Mouse (Mus musculus) WW6 (cell line): ENCODE data around the gene Agxt.

Experiments
- DNase-seq: peaks from one replicate; pipeline ENCODE4 v3.0.0-alpha.2; 2013; ENCODE audit warnings: low read depth, low spot score

Gene Agxt

DNA sequence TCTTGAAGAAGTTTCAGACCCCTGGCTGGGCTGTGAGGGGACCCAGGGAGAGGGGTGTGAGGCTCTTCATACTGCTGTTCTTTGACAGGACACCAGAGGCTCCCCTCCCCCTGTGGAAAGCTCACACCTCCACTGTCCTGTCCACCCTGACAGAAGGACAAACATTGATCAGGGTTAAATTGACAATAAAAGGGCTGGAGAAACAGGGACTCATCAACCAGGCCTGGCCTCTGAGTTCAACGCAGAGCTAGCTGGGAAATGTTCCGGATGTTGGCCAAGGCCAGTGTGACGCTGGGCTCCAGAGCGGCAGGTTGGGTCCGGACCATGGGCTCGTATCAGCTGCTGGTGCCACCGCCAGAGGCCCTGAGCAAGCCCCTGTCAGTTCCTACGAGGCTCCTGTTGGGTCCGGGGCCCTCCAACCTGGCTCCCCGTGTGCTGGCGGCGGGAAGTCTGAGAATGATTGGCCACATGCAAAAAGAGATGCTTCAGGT is at the start of gene Agxt:
Gene Agxt, plus strand, starts transcription at position 205 of the 491 bp plus-strand sequence.
- no peak for DNase-seq

DNA sequence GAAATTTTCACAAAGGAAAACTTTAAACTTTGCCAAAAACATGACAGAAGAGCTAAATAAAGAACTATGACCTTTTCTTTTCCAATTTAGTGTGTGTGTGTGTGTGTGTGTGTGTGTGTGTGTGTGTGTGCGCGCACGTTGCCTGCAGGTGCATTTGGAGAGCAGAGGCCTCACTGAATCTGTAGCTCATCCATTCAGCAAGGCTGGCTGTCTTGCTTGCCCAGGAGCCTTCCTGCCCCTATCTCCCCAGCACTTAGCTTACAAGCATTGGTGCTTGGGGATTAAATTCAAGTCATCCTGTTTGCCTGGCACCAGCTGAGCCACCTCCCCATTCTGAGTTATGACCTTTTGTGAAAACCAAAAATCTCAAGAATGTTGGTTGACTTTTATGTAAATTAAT is 42.5 kb upstream of the Agxt start:
- no peak for DNase-seq

- DNase-seq = no peak
Measured at GRCm38 (mm10) chr1:93098956-93099355, 36.1 kb upstream of the Agxt start.

- DNase-seq = no peak
Measured at GRCm38 (mm10) chr1:93100243-93100575, 34.8 kb upstream of the Agxt start.

GRCm38 (mm10) chr1:93100576-93101491 is 34.2 kb upstream of the Agxt start:
- no peak for DNase-seq

GRCm38 (mm10) chr1:93101571-93102061 is 33.4 kb upstream of the Agxt start, which contains the start of gene Kif1a:
Gene Kif1a, minus strand, starts transcription at chr1:93101951.
- no peak for DNase-seq

GRCm38 (mm10) chr1:93102700-93103099 is 32.3 kb upstream of the Agxt start:
- DNase-seq = no peak

- DNase-seq = peak; percentile 60
Measured at GRCm38 (mm10) chr1:93114713-93115463, 20.2 kb upstream of the Agxt start.

GRCm38 (mm10) chr1:93115471-93115870 is 19.6 kb upstream of the Agxt start:
- DNase-seq = no peak

DNA sequence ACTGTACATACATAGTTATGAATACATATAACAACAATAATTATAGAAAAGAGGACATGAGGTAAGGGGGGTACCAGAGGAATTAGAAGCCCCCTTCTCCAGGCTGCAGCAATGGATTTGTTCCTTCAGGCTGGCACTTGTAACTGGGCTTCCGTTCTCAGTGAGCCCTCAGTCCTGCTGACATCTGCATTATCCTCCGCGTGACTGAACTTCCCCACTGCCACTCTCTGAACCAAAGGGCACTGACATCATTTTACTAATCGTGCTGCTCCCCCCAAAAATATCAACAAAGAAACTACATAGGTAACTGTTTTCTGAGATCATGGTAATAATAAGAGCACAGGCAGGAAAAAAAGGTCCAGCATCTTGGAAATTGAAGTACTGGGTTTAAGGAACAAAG is 16.2 kb upstream of the Agxt start:
- DNase-seq = no peak

DNA sequence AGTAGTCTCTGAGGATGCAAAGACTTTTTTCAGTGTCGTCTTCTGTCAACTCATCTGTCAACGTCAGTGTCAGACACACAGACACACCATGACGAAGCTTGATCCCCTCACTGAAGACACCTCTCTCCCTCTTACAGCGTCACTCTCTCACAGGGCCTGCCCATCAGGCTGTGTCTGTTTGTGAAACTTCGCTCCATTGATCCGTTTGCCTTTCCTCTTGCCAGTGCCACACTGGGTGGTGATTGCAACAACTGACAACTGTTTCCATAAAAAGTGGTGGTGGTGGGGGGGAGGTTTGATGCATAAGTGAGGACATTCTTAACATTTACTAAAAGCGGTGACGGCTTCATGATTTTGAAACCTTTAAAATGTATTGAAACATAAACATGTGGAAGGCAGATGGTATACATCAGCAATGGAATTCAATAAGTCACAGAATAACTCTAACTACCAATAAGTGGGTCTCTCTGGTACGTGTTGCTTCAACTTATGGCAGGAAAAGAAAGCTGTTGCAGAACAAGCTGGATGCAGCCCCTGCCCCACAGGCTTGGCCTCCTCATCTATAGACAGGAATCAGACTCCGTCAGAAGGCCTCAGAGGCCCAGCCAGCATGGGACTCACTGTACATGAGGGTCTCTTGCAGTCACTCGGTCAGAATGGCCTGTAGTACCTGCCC is 11.7 kb upstream of the Agxt start:
- DNase-seq = no peak

- no peak for DNase-seq
Measured at GRCm38 (mm10) chr1:93124066-93124465, 11.0 kb upstream of the Agxt start.

GRCm38 (mm10) chr1:93125256-93125655 is 9.8 kb upstream of the Agxt start:
- no peak for DNase-seq

DNA sequence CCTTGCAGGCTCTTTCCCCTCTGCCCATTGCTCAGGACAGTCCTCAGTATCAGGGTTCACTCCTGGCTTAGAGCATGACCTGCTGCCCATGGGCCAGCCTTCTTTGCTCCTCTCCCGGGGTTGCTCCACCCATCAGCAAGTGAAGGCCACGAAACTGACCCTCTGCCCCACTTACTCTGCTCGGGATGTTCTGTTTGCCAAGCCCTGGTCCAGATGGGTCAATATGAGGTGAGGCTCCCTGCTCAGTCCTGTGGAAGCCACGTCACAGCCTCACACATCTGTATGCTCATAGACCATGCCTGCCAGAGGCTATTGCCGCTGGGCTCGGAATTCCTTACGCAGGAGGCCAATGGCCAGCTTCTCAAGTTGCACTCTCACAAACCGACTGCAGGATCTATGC is 6.8 kb upstream of the Agxt start:
- DNase-seq = no peak

DNA sequence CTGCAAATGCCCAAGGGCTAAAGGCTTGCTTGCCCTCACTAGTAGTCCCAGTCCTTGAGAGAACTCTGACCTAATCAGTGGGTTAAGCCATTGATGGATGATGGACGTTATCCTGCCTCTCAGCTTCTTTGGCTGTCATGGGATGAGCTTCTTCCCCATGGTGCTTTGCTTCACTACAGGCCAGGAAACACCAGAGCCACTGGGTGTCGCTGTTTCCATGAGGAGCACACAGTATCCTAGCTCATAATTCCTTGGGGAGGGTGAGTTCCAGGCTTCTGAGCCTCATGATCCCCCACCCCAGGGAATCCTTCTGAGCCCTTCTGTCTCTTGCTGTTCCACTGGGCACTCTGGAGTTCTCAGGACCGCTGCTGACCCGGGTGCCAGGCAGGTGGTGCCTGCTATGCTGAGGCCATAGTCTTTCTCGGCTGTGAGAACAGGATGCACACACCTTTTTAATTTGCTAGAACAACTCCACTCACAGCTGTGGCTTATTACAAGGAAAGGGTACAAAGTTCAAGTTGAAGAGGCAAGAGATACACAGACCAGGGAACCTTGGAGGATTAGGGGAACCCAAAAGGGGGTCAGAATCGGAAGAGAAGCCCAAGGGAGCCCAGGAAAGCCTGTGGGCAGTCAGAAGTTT is 6.2 kb upstream of the Agxt start:
- peak; percentile 26 for DNase-seq

DNA sequence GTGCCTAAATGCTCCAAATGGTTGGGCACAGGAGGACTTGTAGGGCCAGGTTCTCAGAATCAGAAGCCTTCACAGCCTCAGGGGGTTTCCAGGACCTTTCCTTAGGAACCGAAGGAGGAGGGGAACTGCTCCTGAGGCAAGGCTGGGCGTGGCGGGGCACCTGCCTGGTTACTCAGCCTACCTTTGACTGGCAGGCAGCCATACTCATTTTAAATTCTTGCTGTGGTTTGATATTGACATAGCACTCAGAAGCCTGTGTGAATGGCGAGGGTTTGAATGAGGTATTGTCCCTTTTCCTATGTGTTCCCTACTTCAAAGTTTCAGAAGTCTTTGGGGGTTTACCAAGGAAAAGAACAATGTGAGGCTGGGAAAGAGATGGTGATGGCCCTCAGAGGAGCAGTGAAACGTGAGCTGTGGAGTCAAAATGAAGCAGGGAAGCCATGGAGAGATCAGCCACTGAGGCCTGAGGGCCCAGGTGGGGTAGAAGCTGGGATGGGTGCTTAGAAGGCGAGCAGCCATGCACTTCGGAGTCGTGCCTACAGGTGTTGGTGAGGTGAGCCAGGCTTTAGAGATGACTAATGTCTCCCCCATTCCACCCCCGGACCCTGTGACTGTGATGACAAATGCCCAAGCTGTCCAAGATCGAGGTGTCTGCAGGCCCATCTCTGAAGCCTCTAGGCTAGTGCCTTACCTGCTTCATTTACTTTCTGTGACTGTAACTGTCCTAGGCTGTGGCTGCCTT is 4.6 kb upstream of the Agxt start:
- no peak for DNase-seq

DNA sequence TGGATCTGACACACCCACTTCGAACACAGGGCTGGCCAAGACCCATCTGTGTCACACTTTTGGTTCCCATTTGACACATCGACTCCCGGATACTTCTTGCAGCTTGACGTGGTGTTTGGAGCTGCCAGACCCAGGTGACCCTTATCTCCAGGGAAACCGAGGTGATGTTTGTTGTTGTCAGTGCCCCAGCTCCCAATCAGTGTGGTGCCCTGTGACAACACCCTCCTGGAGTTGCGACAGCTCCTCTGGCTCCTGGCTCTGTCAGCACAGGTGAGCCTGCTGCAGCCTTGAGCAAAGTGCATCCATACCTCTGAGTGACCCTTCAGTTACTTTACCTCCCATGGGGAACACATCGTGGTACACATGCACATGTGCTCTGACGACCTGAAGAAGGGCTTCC is 2.4 kb upstream of the Agxt start:
- DNase-seq = no peak

GRCm38 (mm10) chr1:93138534-93138933 is 3.5 kb downstream of the Agxt start:
- DNase-seq = no peak

DNA sequence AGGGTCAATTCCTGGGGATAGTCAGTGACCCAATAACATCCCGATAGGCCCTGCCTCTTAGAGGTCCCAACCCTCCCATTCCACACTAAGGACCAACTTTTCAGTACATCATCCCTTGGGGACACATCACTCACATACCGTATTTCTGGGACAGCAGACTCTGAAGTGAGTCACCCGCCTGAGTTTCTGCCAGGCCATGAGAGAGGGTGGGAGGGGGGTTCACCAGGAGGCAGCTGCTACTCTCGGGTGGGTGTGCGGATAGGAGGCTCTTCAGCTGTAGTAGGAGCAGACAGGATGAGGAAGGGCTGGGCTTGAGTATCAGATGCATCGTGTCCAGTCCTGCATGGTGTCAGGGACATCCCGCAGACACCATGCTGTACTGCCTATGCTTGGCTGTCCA is 4.7 kb downstream of the Agxt start:
- DNase-seq = no peak

- DNase-seq = no peak
Measured at GRCm38 (mm10) chr1:93142871-93143270, 7.8 kb downstream of the Agxt start.

- DNase-seq = no peak
Measured at GRCm38 (mm10) chr1:93144176-93144575, 9.1 kb downstream of the Agxt start.
